Comparison of ENCODE assay signal across 14 mouse cellular contexts in the genomic region with DNA sequence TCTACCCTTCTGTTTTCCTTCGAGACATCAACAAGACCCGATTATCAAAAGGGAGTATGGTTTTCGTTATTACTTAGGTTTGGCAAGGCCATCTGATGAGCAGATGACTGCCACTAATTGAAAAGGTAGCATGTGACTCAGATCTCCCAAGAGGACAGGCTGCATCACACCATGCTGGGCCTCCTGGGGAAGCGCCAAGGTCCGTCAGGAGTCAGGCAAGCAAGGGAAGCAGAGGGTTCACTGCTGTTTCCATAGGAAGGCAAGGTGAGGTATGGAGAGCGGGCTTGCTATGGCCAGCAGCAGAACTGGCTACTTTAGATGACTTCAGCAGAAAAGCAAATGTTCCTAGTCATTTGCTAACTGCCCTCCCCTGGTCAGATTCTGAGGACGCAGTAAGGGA.
"Had no signal": no experiment of that assay in that cellular context is flagged by ENCODE, and none has a peak within 500 bp of the region (broad histone marks: within the 10 kb centered on the region; RNA-seq: fewer than 3 reads in every experiment).

No protein-coding gene starts in this region.

- H3K36me3 ChIP-seq: limb, embryonic 15.5 days; liver, embryonic 12.5 days; midbrain, embryonic 15.5 days; neural tube, embryonic 12.5 days had no signal

- H3K9ac ChIP-seq: limb, embryonic 15.5 days; liver, embryonic 12.5 days; lung, embryonic 14.5 days; midbrain, embryonic 15.5 days; neural tube, embryonic 12.5 days had no signal

- H3K4me2 ChIP-seq: limb, embryonic 15.5 days; liver, embryonic 12.5 days; lung, embryonic 14.5 days; midbrain, embryonic 11.5 days; midbrain, embryonic 15.5 days; neural tube, embryonic 12.5 days had no signal

- H3K27ac ChIP-seq: limb, embryonic 15.5 days; liver, embryonic 12.5 days; midbrain, embryonic 15.5 days; neural tube, embryonic 12.5 days; stomach, postnatal 0 days had no signal

- H3K27me3 ChIP-seq: limb, embryonic 15.5 days; liver, embryonic 12.5 days; midbrain, embryonic 15.5 days; neural tube, embryonic 12.5 days had no signal

- H3K4me1 ChIP-seq: megakaryocyte, embryonic 14.5 days; midbrain, embryonic 15.5 days; neural tube, embryonic 12.5 days had no signal

- H3K9me3 ChIP-seq: limb, embryonic 15.5 days; liver, embryonic 12.5 days; megakaryocyte, embryonic 14.5 days; midbrain, embryonic 15.5 days; neural tube, embryonic 12.5 days had no signal

- DNase-seq: kidney, postnatal 36 days; layer of hippocampus, adult 9-11 months; layer of hippocampus, postnatal 36 days; lung, embryonic 14.5 days; lung, postnatal 10 days; lung, postnatal 4 days; thymus, postnatal 4 days had no signal

- H3K4me3 ChIP-seq: limb, embryonic 15.5 days; liver, embryonic 12.5 days; megakaryocyte, embryonic 14.5 days; midbrain, embryonic 15.5 days; neural tube, embryonic 12.5 days had no signal

- ATAC-seq: liver, embryonic 12.5 days; midbrain, embryonic 15.5 days had no signal
